Mouse (Mus musculus) CH12.LX (cell line): ENCODE measurements at regions not wholly inside any gene's neighbourhood (a gene's known extent, or its start where the extent isn't known, plus 50 kb on each side); places are given as distances from the start of the nearest gene placed in this dataset.

Experiments used
- CTCF ChIP-seq, 2 experiments: IDR thresholded peaks in 1 of 2; conservative IDR thresholded peaks in 1 of 2; 2 replicates each; pipeline ENCODE4 v1.5.1; 2011 to 2012; ENCODE audit warnings: low read depth in 2 of 2, low read length in 2 of 2, improper control_type of control experiment in 1 of 2, inconsistent platforms in 1 of 2, mild to moderate bottlenecking in 1 of 2, moderate library complexity in 1 of 2
- EP300 ChIP-seq: IDR thresholded peaks from 2 replicates; pipeline ENCODE4 v1.6.1; 2011; ENCODE audit warnings: low read length, improper control_type of control experiment
- GABPA ChIP-seq: IDR thresholded peaks from 2 replicates; pipeline ENCODE4 v1.6.1; 2012; ENCODE audit warnings: low read depth, low read length, improper control_type of control experiment, inconsistent platforms; ENCODE audit not compliant: insufficient replicate concordance
- JUN ChIP-seq: IDR thresholded peaks from 2 replicates; pipeline ENCODE4 v1.6.1; 2011; ENCODE audit warnings: low read depth, mild to moderate bottlenecking, low read length, improper control_type of control experiment, moderate library complexity; ENCODE audit not compliant: insufficient read depth
- JUND ChIP-seq: conservative IDR thresholded peaks from 2 replicates; pipeline ENCODE4 v1.6.1; 2011; ENCODE audit warnings: low read depth, low read length, improper control_type of control experiment
- KAT2A ChIP-seq: IDR thresholded peaks from 2 replicates; pipeline ENCODE4 v1.6.1; 2012; ENCODE audit warnings: low read length, improper control_type of control experiment, inconsistent platforms; ENCODE audit not compliant: insufficient replicate concordance
- MXI1 ChIP-seq: IDR thresholded peaks from 2 replicates; pipeline ENCODE4 v1.6.1; 2011; ENCODE audit warnings: mild to moderate bottlenecking, low read depth, low read length, improper control_type of control experiment
- POLR2A ChIP-seq: IDR thresholded peaks from 2 replicates; pipeline ENCODE4 v1.6.1; 2011; ENCODE audit warnings: low read depth, mild to moderate bottlenecking, improper control_type of control experiment, low read length
- USF1 ChIP-seq: IDR thresholded peaks from 2 replicates; pipeline ENCODE4 v1.6.1; 2014; ENCODE audit warnings: low read depth, mild to moderate bottlenecking, inconsistent platforms, low read length, improper control_type of control experiment
- ZC3H11A ChIP-seq: IDR thresholded peaks from 2 replicates; pipeline ENCODE4 v1.6.1; 2012; ENCODE audit warnings: low read depth, mild to moderate bottlenecking, inconsistent platforms, low read length, improper control_type of control experiment
- ZMIZ1 ChIP-seq: IDR thresholded peaks from 2 replicates; pipeline ENCODE4 v1.6.1; 2012; ENCODE audit warnings: low read depth, mild to moderate bottlenecking, inconsistent platforms, low read length, improper control_type of control experiment
- ZNF384 ChIP-seq: IDR thresholded peaks from 2 replicates; pipeline ENCODE4 v1.6.1; 2012; ENCODE audit warnings: low read depth, low read length, improper control_type of control experiment, inconsistent platforms

GRCm38 (mm10) chr13:75596856-75597255 is 109.7 kb upstream of the Ell2 start:
- TF ChIP-seq POLR2A, result no peak
- no peak for TF ChIP-seq CTCF (conservative IDR thresholded peaks at IDR 0.05 in 1 of 2, IDR thresholded peaks at IDR 0.05 in 1 of 2; ENCODE audit: low read depth in 2 of 2, low read length in 2 of 2)
- TF ChIP-seq MXI1, result no peak
- TF ChIP-seq JUND, result no peak
- TF ChIP-seq USF1, result no peak
- TF ChIP-seq GABPA, result no peak
- no peak for TF ChIP-seq ZNF384
- TF ChIP-seq ZMIZ1, result no peak
- no peak for TF ChIP-seq EP300
- no peak for TF ChIP-seq JUN
- no peak for TF ChIP-seq KAT2A
- TF ChIP-seq ZC3H11A, result no peak
